Mouse (Mus musculus): ENCODE measurements around the gene Vmn1r78. TPM values are rescaled to one million over a fixed set of nuclear protein-coding genes. Genes with fewer than 3 reads are reported as not detected.

The Vmn1r78 gene
- polyA plus RNA-seq (2015; fragmentation: Nextera tagmentation; extraction: Ambion mirVana), result not detected in 2 replicates

GRCm38 (mm10) chr7:12149957-12150356 is at the start of gene Vmn1r78:
TSS of gene Vmn1r78 (plus strand) at chr7:12150257.

GRCm38 (mm10) chr7:12170979-12171378 is 20.9 kb downstream of the Vmn1r78 start, which contains the start of gene Vmn1r79:
TSS of gene Vmn1r79 (plus strand) at chr7:12171279.

DNA sequence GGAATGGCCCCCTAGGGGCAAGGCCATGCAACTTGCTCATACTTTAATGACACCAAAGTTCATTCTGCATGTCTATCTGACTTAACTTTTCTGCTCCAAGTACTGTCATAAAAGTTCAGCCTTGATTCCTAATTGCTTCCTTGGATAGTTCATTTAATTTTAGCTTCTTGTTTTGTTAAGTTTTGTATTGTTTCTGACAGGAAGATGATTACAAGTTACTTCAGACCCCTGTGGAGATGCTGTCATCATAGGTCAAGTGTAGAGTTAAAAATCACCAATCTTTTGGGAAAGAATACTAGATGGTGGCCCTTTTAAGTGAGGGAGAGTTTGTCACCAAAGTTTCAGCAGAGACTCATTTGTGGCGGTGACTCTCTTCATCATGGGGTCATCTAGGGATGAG is 38.9 kb downstream of the Vmn1r78 start, which contains the start of gene Vmn1r80:
Vmn1r80 (plus strand) TSS at position 301 of the 400 bp plus-strand sequence.

Other genes with a start within 250 kb of the Vmn1r78 start
- gene Vmn1r76, start 212.0 kb upstream of the Vmn1r78 start, polyA plus RNA-seq (2015; fragmentation: Nextera tagmentation; extraction: Ambion mirVana), result not detected in 2 replicates
- not detected in 2 replicates for gene Vmn1r77, start 113.5 kb upstream of the Vmn1r78 start, polyA plus RNA-seq (2015; fragmentation: Nextera tagmentation; extraction: Ambion mirVana)
- gene Vmn1r79, start 21.0 kb downstream of the Vmn1r78 start, polyA plus RNA-seq (2015; fragmentation: Nextera tagmentation; extraction: Ambion mirVana), result not detected in 2 replicates
- gene Vmn1r80, start 39.0 kb downstream of the Vmn1r78 start, polyA plus RNA-seq (2015; fragmentation: Nextera tagmentation; extraction: Ambion mirVana), result not detected in 2 replicates
- not detected in 2 replicates for gene Vmn1r81, start 118.0 kb downstream of the Vmn1r78 start, polyA plus RNA-seq (2015; fragmentation: Nextera tagmentation; extraction: Ambion mirVana)
- gene Vmn1r82, start 150.2 kb downstream of the Vmn1r78 start, polyA plus RNA-seq (2015; fragmentation: Nextera tagmentation; extraction: Ambion mirVana), result not detected in 2 replicates
- gene Vmn1r83, start 179.2 kb downstream of the Vmn1r78 start, polyA plus RNA-seq (2015; fragmentation: Nextera tagmentation; extraction: Ambion mirVana), result not detected in 2 replicates
- gene Vmn1r84, start 219.0 kb downstream of the Vmn1r78 start, polyA plus RNA-seq (2015; fragmentation: Nextera tagmentation; extraction: Ambion mirVana), result not detected in 2 replicates